Mouse (Mus musculus) C2C12 (cell line): ENCODE data around the gene Nt5c3.

Experiments
- CTCF ChIP-seq: IDR thresholded peaks from one replicate; pipeline ENCODE4 v1.5.1; 2011; ENCODE audit not compliant: control insufficient read depth, insufficient read depth, insufficient read length
- MAX ChIP-seq: IDR thresholded peaks from one replicate; pipeline ENCODE4 v1.6.1; 2011; ENCODE audit warnings: mild to moderate bottlenecking, control low read depth
- MYOD1 ChIP-seq: IDR thresholded peaks from one replicate; pipeline ENCODE4 v1.6.1; 2011; ENCODE audit warnings: low read depth; ENCODE audit not compliant: control insufficient read depth, insufficient read length
- MYOG ChIP-seq: IDR thresholded peaks from one replicate; pipeline ENCODE4 v1.6.1; 2011; ENCODE audit not compliant: control insufficient read depth, insufficient read length; ENCODE audit errors: extremely low read depth
- USF1 ChIP-seq: IDR thresholded peaks from one replicate; pipeline ENCODE4 v1.6.1; 2011; ENCODE audit warnings: low read depth, mild to moderate bottlenecking, control low read depth, moderate library complexity

DNA sequence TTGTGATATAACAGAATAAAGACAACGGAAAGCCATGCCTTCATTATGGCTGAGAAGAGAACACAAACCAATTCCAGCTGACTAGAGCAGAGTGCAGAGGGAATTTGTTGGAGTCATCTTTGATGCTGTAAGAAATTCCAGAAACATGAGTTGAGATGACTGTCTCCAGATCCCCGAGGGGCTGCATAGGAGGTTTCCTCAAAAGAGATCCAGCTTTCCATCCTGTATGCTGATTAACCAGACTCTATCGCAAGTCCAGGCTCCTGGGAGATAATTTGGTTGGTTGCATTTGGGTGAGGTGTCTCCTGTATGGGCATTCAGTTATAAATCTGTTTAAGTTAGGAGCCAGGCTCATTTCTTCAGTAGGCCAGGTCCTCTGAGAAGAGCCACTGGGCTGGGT, 86.1 kb downstream of the Nt5c3 start:
- TF ChIP-seq CTCF (no peak), USF1 (no peak), MYOG (no peak), MAX (no peak), MYOD1 (no peak)
